Mouse (Mus musculus): Measurements from ENCODE around the gene Tbx21.

DNA sequence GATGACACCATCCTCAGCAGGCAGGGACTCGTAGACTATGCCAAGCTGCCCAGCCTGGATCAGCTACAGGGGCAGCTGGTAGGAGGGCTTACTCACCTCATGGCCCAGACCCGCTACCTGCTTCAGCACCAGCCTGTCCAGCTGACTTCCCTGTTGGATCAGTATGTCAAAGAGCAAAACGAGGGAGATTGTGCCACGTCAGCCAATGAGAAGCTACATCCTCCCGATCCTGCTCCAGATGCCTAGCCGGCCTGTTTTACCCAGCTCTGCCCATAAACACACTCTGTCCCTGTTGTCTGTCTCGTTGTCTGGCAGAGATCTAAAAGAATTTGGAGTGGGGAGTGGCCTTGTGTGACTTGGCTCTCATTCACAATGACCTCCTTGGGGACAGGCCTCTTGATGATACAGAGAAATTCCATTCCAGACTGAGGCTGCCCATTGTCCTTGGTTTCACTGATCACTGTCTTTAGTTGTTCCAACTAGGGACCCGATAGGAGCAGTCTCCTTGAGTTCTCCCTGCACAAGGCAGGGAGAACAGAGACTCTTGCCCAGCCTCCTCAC lies 67.0 kb downstream of the Tbx21 start:
- no peak for TF ChIP-seq CTCF (IDR thresholded peaks at IDR 0.05; ENCODE audit: insufficient read depth, low read length)
- no peak for TF ChIP-seq POLR2A (IDR thresholded peaks at IDR 0.05; ENCODE audit: borderline replicate concordance, extremely low read depth, low read depth, low read length)
